17 mouse cellular contexts compared by ENCODE assay signal in genomic region chr3:132137802-132138378, GRCm38 (mm10). TPM values are rescaled to one million over a fixed set of nuclear protein-coding genes. Genes with fewer than 3 reads are reported as not detected.
DNase-seq lines count a peak whose midpoint lies in the region; ATAC-seq and TF ChIP-seq lines count a peak whose summit lies in the region.
"Had no signal": no experiment of that assay in that cellular context is flagged by ENCODE, and none has a peak within 500 bp of the region (broad histone marks: within the 10 kb centered on the region; RNA-seq: fewer than 3 reads in every experiment).

No protein-coding gene starts in this region.

- DNase-seq in left cerebral cortex, postnatal 14 days (ENCODE audit: low spot score in 2 of 2), result peak; percentile 7 to 24
- no peak for DNase-seq in left cerebral cortex, postnatal 36 days (ENCODE audit: low spot score in 2 of 2)
- peak; percentile 82 for DNase-seq in brain, embryonic 14.5 days (ENCODE audit: low read depth)
- peak; percentile 48 for DNase-seq in limb, embryonic 14.5 days (ENCODE audit: low spot score)
- DNase-seq in testis, postnatal 10 days (ENCODE audit: low spot score), result no peak
- no peak for DNase-seq in heart, postnatal 36 days
- DNase-seq: adrenal gland, adult 2 months; cerebellum, adult 9-11 months; kidney, adult 18-20 months; kidney, postnatal 36 days; lung, adult 18-20 months; thymus, postnatal 4 days had no signal

- H3K9me3 ChIP-seq in forebrain, embryonic 13.5 days (replicated peaks), result no peaks in the 10 kb centered on the region
- no peaks in the 10 kb centered on the region for H3K9me3 ChIP-seq in forebrain, embryonic 12.5 days
- H3K9me3 ChIP-seq in limb, embryonic 14.5 days (ENCODE audit: control insufficient read depth, low read length), result no peaks in the 10 kb centered on the region
- H3K9me3 ChIP-seq: heart, embryonic 15.5 days; limb, embryonic 12.5 days had no signal

- ATAC-seq in forebrain, embryonic 13.5 days, result peak; percentile 78
- no peak for ATAC-seq in forebrain, embryonic 12.5 days (ENCODE audit: low FRiP score)
- ATAC-seq in limb, embryonic 14.5 days (ENCODE audit: low FRiP score, low read depth), result 0 out of 2 replicates have a peak, but pooled peaks have one; percentile 56

- H3K9ac ChIP-seq in forebrain, embryonic 13.5 days, result no peak overlapping the region
- no peak overlapping the region for H3K9ac ChIP-seq in forebrain, embryonic 12.5 days
- H3K9ac ChIP-seq in limb, embryonic 14.5 days (ENCODE audit: low read depth, low read length, severe bottlenecking), result no peak overlapping the region
- H3K9ac ChIP-seq: heart, embryonic 15.5 days; hindbrain, embryonic 14.5 days; limb, embryonic 12.5 days had no signal

- no peak overlapping the region for H3K27ac ChIP-seq in forebrain, embryonic 13.5 days
- no peak overlapping the region for H3K27ac ChIP-seq in forebrain, embryonic 12.5 days
- H3K27ac ChIP-seq in limb, embryonic 14.5 days (replicated peaks; ENCODE audit: low read depth, low read length), result no peak overlapping the region
- H3K27ac ChIP-seq: heart, embryonic 15.5 days; hindbrain, embryonic 14.5 days; limb, embryonic 12.5 days had no signal

- 47% methylated on average over 11 of the region's 11 CpGs for WGBS in forebrain, embryonic 13.5 days
- 56% methylated on average over 11 of the region's 11 CpGs for WGBS in forebrain, embryonic 12.5 days
- WGBS in limb, embryonic 14.5 days, result 60% methylated on average over 11 of the region's 11 CpGs

- H3K4me1 ChIP-seq in forebrain, embryonic 13.5 days, result peaks cover 7% of the 10 kb centered on the region; the same call in 1 of the 2 replicates
- no peaks in the 10 kb centered on the region for H3K4me1 ChIP-seq in forebrain, embryonic 12.5 days
- peaks cover 8% of the 10 kb centered on the region for H3K4me1 ChIP-seq in limb, embryonic 14.5 days (ENCODE audit: control insufficient read depth, insufficient read depth, low read length)
- H3K4me1 ChIP-seq: heart, embryonic 15.5 days had no signal

- H3K4me2 ChIP-seq in forebrain, embryonic 13.5 days, result no peak overlapping the region
- no peak overlapping the region for H3K4me2 ChIP-seq in forebrain, embryonic 12.5 days
- no peak overlapping the region for H3K4me2 ChIP-seq in limb, embryonic 14.5 days (replicated peaks; ENCODE audit: low read depth, low read length, severe bottlenecking)
- H3K4me2 ChIP-seq: heart, embryonic 15.5 days; hindbrain, embryonic 14.5 days; limb, embryonic 12.5 days had no signal

- H3K4me3 ChIP-seq in forebrain, embryonic 13.5 days, result no peak overlapping the region
- no peak overlapping the region for H3K4me3 ChIP-seq in forebrain, embryonic 12.5 days (replicated peaks)
- H3K4me3 ChIP-seq in limb, embryonic 14.5 days (replicated peaks; ENCODE audit: low read length), result no peak overlapping the region
- H3K4me3 ChIP-seq: heart, embryonic 15.5 days; limb, embryonic 12.5 days had no signal

- no peaks in the 10 kb centered on the region for H3K36me3 ChIP-seq in forebrain, embryonic 13.5 days (ENCODE audit: poor library complexity, severe bottlenecking)
- H3K36me3 ChIP-seq in forebrain, embryonic 12.5 days (replicated peaks), result no peaks in the 10 kb centered on the region
- H3K36me3 ChIP-seq in limb, embryonic 14.5 days (ENCODE audit: control insufficient read depth, insufficient read depth, low read length), result no peaks in the 10 kb centered on the region
- H3K36me3 ChIP-seq: heart, embryonic 15.5 days; limb, embryonic 12.5 days had no signal

- no peak for TF ChIP-seq CTCF in brain, embryonic 14.5 days (IDR thresholded peaks at IDR 0.05; ENCODE audit: borderline replicate concordance, extremely low read depth, insufficient read depth, insufficient read length)

- intact Hi-C loops in left cerebral cortex, postnatal 14 days (cut with DNase I), result no loop called here
- intact Hi-C loops in left cerebral cortex, postnatal 36 days (cut with DNase I), result no loop called here
- intact Hi-C loops in heart, postnatal 36 days (cut with DNase I), result no loop called here

- no peak for TF ChIP-seq POLR2A in brain, embryonic 14.5 days (IDR thresholded peaks at IDR 0.05; ENCODE audit: borderline replicate concordance, extremely low read depth, insufficient read depth, insufficient read length, poor library complexity, severe bottlenecking)
- no peak for TF ChIP-seq POLR2A in limb, embryonic 14.5 days (IDR thresholded peaks at IDR 0.05; ENCODE audit: borderline replicate concordance, extremely low read depth, insufficient read depth, insufficient read length)

- no peaks in the 10 kb centered on the region for H3K27me3 ChIP-seq in forebrain, embryonic 13.5 days
- no peaks in the 10 kb centered on the region for H3K27me3 ChIP-seq in forebrain, embryonic 12.5 days
- no peaks in the 10 kb centered on the region for H3K27me3 ChIP-seq in limb, embryonic 14.5 days (ENCODE audit: control insufficient read depth, insufficient read depth, low read length)
- H3K27me3 ChIP-seq: heart, embryonic 15.5 days; limb, embryonic 12.5 days had no signal

RNA-seq across cellular contexts. Expression of gene Dkk2, which starts 52.8 kb away (rescaled TPM):
- 1.9 and 2.1 TPM in 2 replicates for polyA plus RNA-seq in forebrain, embryonic 13.5 days (2015; fragmentation: Nextera tagmentation; extraction: Ambion mirVana)
- 7.6 and 11.8 TPM in 2 replicates for polyA plus RNA-seq in forebrain, embryonic 12.5 days (2016; fragmentation: Nextera tagmentation; extraction: Ambion mirVana)
- 1 to 10 TPM in 1 of 2 experiments, under 1 TPM in 1; 0.81 to 1.2 TPM for total RNA-seq in left cerebral cortex, postnatal 14 days (2021)
- total RNA-seq in left cerebral cortex, postnatal 36 days (2021), result 1 to 10 TPM in 1 of 2 experiments, under 1 TPM in 1; 0.79 to 1.2 TPM
- polyA plus RNA-seq in brain, embryonic 14.5 days (2012; rRNA removed), result 1.6 and 2.6 TPM in 2 replicates
- 55.5 and 63.1 TPM in 2 replicates for polyA plus RNA-seq in limb, embryonic 14.5 days (2012; rRNA removed)
- polyA plus RNA-seq in limb, embryonic 14.5 days (2014; fragmentation: Nextera tagmentation; extraction: Ambion mirVana), result 69.3 and 84.6 TPM in 2 replicates
- under 1 TPM; 0.11 to 0.14 TPM for total RNA-seq in heart, postnatal 36 days (2021)

Comparison
In these comparisons a context has a peak if more than half of its experiments do, and no peak if none do; other contexts are left out.
1. DNase-seq: peak in left cerebral cortex, postnatal 14 days (2 of 2), brain, embryonic 14.5 days (single experiment) and limb, embryonic 14.5 days (single experiment); none in left cerebral cortex, postnatal 36 days (0 of 2), testis, postnatal 10 days (single experiment) and heart, postnatal 36 days (0 of 2).